Mouse (Mus musculus): Measurements from ENCODE around the gene C1ql1.

DNA sequence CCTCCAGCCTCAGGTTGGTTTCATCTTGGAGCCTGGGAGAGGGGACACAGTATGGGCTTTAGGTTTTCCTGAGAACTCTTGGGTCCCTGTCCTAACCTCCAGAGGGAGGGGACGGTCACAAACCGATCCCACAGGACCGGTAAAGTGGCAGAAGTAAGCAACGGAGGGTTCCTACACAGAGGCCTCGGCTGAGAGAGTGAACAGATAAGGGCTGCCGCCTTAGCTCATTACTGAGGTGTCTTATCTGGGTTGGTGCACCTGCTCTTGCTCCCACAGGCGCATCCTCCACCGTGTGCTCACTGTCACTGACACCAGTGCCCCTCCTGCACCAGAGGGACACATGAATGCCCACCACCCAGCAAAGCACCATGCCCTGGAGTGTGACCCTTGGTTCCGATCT, 50.7 kb downstream of the C1ql1 start:
- TF ChIP-seq CTCF (IDR thresholded peaks at IDR 0.05; ENCODE audit: low read depth): no peak
- peak; percentile 85 for TF ChIP-seq EP300 (IDR thresholded peaks at IDR 0.05; ENCODE audit: low read depth)
